Mouse (Mus musculus) neural tube, embryonic 15.5 days (tissue): ENCODE results near the gene Siah1b. TPM values are rescaled to one million over a fixed set of nuclear protein-coding genes. Genes with fewer than 3 reads are reported as not detected.

ENCODE experiments used
- ATAC-seq: fragments of 200-750 bp; cut with Nextera tagmentation; 2 replicates; pipeline ENCODE4 v1.8.0; 2017; ENCODE audit warnings: mild to moderate bottlenecking, moderate TSS enrichment, moderate library complexity; ENCODE audit not compliant: low FRiP score
- H3K27ac ChIP-seq: fragments of 300-500 bp; sonication (generic); replicated peaks from 2 replicates; pipeline ENCODE4 v1.5.1; 2015; ENCODE audit warnings: mild to moderate bottlenecking, inconsistent platforms
- H3K27me3 ChIP-seq: fragments of 300-500 bp; sonication (generic); replicated peaks from 2 replicates; pipeline ENCODE4 v1.6.1; 2015; ENCODE audit warnings: inconsistent platforms
- H3K36me3 ChIP-seq: fragments of 300-500 bp; sonication (generic); 2 replicates; pipeline ENCODE4 v1.6.1; 2015; ENCODE audit warnings: inconsistent platforms
- H3K4me1 ChIP-seq: fragments of 300-500 bp; sonication (generic); 2 replicates; pipeline ENCODE4 v1.6.1; 2015; ENCODE audit warnings: inconsistent platforms
- H3K4me2 ChIP-seq: fragments of 300-500 bp; sonication (generic); 2 replicates; pipeline ENCODE4 v1.6.1; 2015; ENCODE audit warnings: inconsistent platforms, mild to moderate bottlenecking, moderate library complexity
- H3K4me3 ChIP-seq: fragments of 300-500 bp; sonication (generic); replicated peaks from 2 replicates; pipeline ENCODE4 v1.5.1; 2015; ENCODE audit warnings: mild to moderate bottlenecking, inconsistent platforms
- H3K9ac ChIP-seq: fragments of 300-500 bp; sonication (generic); replicated peaks from 2 replicates; pipeline ENCODE4 v1.6.1; 2015; ENCODE audit warnings: mild to moderate bottlenecking, inconsistent platforms
- H3K9me3 ChIP-seq: fragments of 300-500 bp; sonication (generic); replicated peaks from 2 replicates; pipeline ENCODE4 v1.6.1; 2016; ENCODE audit warnings: inconsistent platforms
- WGBS: fragments of 180-500 bp; shearing (Covaris S2); methylation state at CpG from one replicate; pipeline ENCODE4 v1.1.7; 2015; ENCODE audit warnings: mixed read lengths; 5-methylcytosine and 5-hydroxymethylcytosine counted together
- polyA plus RNA-seq: library from polyadenylated mRNA; unstranded; fragments of >200 nt; fragmentation: Nextera tagmentation; extraction: Ambion mirVana; gene quantifications from 2 replicates; pipeline ENCODE4 v1.2.1, GENCODE M21; 2015

The Siah1b gene
- 16.9 and 18.1 TPM in 2 replicates for polyA plus RNA-seq

DNA sequence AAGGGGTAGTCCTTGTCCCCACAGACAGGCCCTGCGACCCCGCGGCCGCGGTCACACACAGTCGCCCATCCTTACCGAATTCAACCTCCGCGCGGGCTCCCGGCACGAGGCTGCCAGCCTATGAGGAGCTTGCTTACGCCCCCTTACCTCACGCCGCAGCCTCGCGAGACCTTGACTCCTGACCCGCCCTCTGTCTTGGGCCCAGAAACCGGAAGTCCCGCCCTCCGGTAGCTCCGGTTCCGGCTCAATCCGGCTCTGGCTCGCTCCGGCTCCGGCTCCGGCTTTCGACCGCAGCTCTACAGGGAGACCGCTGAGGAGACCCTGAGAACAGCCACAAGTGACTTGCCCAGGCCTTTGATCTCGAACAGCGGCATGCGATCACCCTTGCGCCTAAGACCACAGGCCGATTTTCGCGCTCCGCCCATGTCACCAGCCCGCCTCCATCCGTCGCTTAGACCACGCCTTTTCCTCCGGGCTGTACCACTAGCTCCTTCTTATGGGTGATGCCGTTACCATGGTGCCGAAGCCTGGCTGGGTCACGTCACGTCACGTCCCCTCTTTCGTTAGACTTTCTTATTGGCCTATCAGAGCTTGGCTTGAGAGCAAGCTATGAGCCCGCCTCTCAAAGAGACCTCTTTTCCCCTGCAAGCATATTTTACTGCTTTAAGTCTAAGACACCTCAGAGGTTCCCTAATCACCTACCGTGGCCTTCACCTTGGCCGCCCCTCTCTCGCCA, at the start of gene Siah1b:
Gene Siah1b (minus strand): TSS at position 454 of the 736 bp plus-strand sequence.
- ATAC-seq, result peak; percentile 100
- H3K36me3 ChIP-seq, result no peaks in the 10 kb centered on the region
- no peaks in the 10 kb centered on the region for H3K9me3 ChIP-seq
- H3K4me1 ChIP-seq, result peaks cover 6% of the 10 kb centered on the region
- peak within 1 kb of the TSS; percentile 81 for H3K4me2 ChIP-seq
- WGBS, result 32% methylated on average over 54 of the region's 54 CpGs
- peak within 1 kb of the TSS; percentile 55 for H3K4me3 ChIP-seq
- H3K27me3 ChIP-seq, result 0 out of 2 replicates have a peak, but pooled peaks cover 4% of the 10 kb centered on the region
- peak within 1 kb of the TSS; percentile 92 for H3K27ac ChIP-seq
- H3K9ac ChIP-seq, result peak within 1 kb of the TSS; percentile 58

DNA sequence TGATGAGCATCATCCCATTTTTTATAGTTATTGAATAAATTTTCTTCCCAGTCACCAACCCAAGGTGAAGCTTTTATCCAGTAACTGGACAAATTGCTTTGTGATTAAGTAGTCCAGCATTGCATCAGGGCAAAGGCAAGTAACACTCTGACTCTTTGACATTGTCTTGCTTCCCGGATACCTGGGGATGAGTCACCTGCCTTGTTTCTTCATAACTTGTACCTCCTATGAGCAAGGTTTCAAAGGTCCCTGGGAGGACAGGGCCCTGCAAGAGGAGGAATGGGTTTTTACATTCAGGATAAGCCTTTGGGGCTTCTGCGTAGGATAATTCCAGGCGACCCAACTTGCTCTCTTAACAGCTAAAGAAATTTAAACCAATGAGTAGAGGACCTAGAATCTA, 47.6 kb upstream of the Siah1b start:
- H3K27ac ChIP-seq, result no peak overlapping the region
- WGBS, result 92% methylated on average over 3 of the region's 3 CpGs

GRCm38 (mm10) chrX:164113744-164114143, 37.5 kb upstream of the Siah1b start:
- no peak overlapping the region for H3K9ac ChIP-seq
- 90% methylated on average over 6 of the region's 6 CpGs for WGBS

More for the DNA sequence above, 47.6 kb upstream of the Siah1b start:
- Histone ChIP-seq H3K9ac (no peak overlapping the region), H3K27me3 (no peaks in the 10 kb centered on the region; the same call in 1 of the 2 replicates), H3K4me3 (no peak overlapping the region), H3K36me3 (no peaks in the 10 kb centered on the region), H3K4me1 (no peaks in the 10 kb centered on the region), H3K9me3 (no peaks in the 10 kb centered on the region), H3K4me2 (no peak overlapping the region)
- ATAC-seq, result no peak

DNA sequence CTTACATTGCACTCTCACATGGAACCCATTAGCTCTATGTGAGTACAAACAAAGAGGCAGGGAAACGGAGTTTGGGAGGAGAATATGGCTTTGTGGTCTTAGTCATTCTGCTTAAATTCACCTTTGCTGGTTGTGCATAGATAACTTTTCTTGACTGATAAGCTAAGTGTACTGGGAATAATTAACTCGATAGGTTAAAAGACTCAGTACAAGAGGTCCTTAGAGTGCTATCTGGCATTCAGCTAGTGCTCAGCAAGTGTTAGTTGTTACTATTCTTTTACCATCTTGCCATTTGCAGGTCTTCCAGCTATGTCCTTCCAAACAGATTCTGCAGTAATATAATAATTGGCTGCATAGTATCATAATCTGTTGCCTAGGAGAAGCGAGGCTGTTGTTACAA, 34.9 kb upstream of the Siah1b start:
- Histone ChIP-seq H3K27me3 (no peaks in the 10 kb centered on the region; the same call in none of the 2 replicates), H3K4me3 (no peak overlapping the region), H3K27ac (no peak overlapping the region), H3K9me3 (no peaks in the 10 kb centered on the region), H3K4me2 (no peak overlapping the region), H3K4me1 (no peaks in the 10 kb centered on the region), H3K36me3 (no peaks in the 10 kb centered on the region), H3K9ac (no peak overlapping the region)
- 81% methylated on average over 3 of the region's 3 CpGs for WGBS
- ATAC-seq, result no peak

More at GRCm38 (mm10) chrX:164113744-164114143, 37.5 kb upstream of the Siah1b start:
- Histone ChIP-seq H3K27me3 (no peaks in the 10 kb centered on the region; the same call in none of the 2 replicates), H3K4me1 (no peaks in the 10 kb centered on the region), H3K27ac (no peak overlapping the region), H3K4me2 (no peak overlapping the region), H3K9me3 (no peaks in the 10 kb centered on the region), H3K36me3 (no peaks in the 10 kb centered on the region), H3K4me3 (no peak overlapping the region)
- no peak for ATAC-seq

GRCm38 (mm10) chrX:164102656-164103055, 26.4 kb upstream of the Siah1b start:
- no peak overlapping the region for H3K4me2 ChIP-seq
- H3K27me3 ChIP-seq, result 0 out of 2 replicates have a peak, but pooled peaks cover 3% of the 10 kb centered on the region
- no peak overlapping the region for H3K9ac ChIP-seq
- no peak for ATAC-seq
- no peaks in the 10 kb centered on the region for H3K4me1 ChIP-seq
- H3K27ac ChIP-seq, result no peak overlapping the region
- H3K36me3 ChIP-seq, result no peaks in the 10 kb centered on the region
- H3K9me3 ChIP-seq, result no peaks in the 10 kb centered on the region
- H3K4me3 ChIP-seq, result no peak overlapping the region
- WGBS, result 64% methylated on average over 6 of the region's 6 CpGs

DNA sequence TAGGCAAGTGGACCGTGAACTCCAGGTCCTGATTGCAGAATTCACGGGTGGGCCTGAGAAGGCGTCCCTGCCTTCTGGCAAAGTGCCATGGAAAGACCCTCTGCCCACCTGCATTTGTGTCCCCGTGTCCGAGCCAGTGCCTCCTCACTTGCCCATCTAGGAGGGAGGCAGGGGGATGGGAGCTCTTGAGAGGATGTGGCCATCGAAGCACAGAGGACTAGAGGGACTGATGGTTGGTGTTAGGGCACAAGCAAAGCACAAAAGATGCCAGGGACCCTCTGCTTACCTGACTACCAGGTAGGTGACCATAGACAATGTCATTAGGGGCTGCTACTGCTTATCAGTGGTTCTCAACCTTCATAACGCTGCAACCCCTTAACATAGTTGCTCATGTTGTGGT, 25.9 kb upstream of the Siah1b start:
- Histone ChIP-seq H3K9ac (no peak overlapping the region), H3K9me3 (no peaks in the 10 kb centered on the region), H3K4me1 (no peaks in the 10 kb centered on the region), H3K4me2 (no peak overlapping the region), H3K27me3 (0 out of 2 replicates have a peak, but pooled peaks cover 3% of the 10 kb centered on the region), H3K36me3 (no peaks in the 10 kb centered on the region), H3K4me3 (no peak overlapping the region), H3K27ac (no peak overlapping the region)
- WGBS, result 88% methylated on average over 7 of the region's 7 CpGs
- no peak for ATAC-seq

GRCm38 (mm10) chrX:164101483-164101882, 25.2 kb upstream of the Siah1b start:
- H3K36me3 ChIP-seq, result no peaks in the 10 kb centered on the region
- no peak for ATAC-seq
- no peak overlapping the region for H3K4me3 ChIP-seq
- no peak overlapping the region for H3K4me2 ChIP-seq
- no peak overlapping the region for H3K9ac ChIP-seq
- H3K27me3 ChIP-seq, result 0 out of 2 replicates have a peak, but pooled peaks cover 3% of the 10 kb centered on the region
- H3K4me1 ChIP-seq, result no peaks in the 10 kb centered on the region
- H3K27ac ChIP-seq, result no peak overlapping the region
- no peaks in the 10 kb centered on the region for H3K9me3 ChIP-seq

DNA sequence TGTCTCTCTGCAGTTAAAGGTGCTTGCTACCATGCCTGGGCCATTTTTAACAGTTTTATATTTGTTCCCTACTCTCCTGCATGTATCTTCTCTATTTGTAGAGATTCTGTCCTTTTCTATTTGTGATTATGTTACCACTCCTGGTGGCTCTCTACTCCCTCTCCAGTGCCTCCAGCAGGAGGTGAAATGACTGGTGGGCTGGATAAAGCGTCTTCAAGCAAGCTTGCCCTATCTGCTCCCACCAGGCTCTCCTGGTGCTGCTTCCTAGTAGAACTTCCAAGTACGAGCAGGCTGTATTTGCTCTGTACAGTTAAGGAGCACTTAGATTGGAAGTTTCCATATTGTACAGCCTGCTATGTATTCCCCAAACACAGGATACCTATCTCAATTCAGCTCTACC, 19.5 kb upstream of the Siah1b start:
- H3K9ac ChIP-seq, result no peak overlapping the region
- no peak overlapping the region for H3K4me2 ChIP-seq
- H3K27me3 ChIP-seq, result peaks cover 7% of the 10 kb centered on the region
- H3K27ac ChIP-seq, result no peak overlapping the region
- H3K4me3 ChIP-seq, result no peak overlapping the region
- no peaks in the 10 kb centered on the region for H3K36me3 ChIP-seq
- WGBS, result 81% methylated on average over 2 of the region's 2 CpGs
- no peak for ATAC-seq
- no peaks in the 10 kb centered on the region for H3K4me1 ChIP-seq
- H3K9me3 ChIP-seq, result no peaks in the 10 kb centered on the region

DNA sequence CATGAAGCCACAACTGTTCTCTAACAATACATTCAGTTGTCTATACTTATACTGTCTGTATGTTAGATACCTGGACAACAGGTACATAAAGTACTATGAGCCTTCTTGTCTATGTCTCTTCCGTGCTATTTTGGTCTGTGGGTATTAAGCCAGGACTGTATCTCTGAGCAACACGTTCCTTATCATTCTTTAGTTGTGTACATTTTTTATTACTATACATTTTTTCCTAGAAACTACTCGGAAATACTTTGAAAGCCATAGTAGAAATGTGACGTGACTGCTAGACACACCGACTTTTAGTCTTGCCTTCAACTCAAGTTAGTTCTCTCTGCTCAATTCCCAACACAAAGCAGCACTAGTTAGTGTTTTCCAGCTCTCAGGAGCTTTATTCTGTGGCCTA, 17.1 kb upstream of the Siah1b start:
- Histone ChIP-seq H3K27ac (no peak overlapping the region), H3K27me3 (peaks cover 9% of the 10 kb centered on the region), H3K9ac (no peak overlapping the region), H3K4me3 (no peak overlapping the region), H3K9me3 (no peaks in the 10 kb centered on the region), H3K36me3 (no peaks in the 10 kb centered on the region), H3K4me1 (no peaks in the 10 kb centered on the region), H3K4me2 (no peak overlapping the region)
- ATAC-seq, result no peak
- 86% methylated on average over 5 of the region's 5 CpGs for WGBS

DNA sequence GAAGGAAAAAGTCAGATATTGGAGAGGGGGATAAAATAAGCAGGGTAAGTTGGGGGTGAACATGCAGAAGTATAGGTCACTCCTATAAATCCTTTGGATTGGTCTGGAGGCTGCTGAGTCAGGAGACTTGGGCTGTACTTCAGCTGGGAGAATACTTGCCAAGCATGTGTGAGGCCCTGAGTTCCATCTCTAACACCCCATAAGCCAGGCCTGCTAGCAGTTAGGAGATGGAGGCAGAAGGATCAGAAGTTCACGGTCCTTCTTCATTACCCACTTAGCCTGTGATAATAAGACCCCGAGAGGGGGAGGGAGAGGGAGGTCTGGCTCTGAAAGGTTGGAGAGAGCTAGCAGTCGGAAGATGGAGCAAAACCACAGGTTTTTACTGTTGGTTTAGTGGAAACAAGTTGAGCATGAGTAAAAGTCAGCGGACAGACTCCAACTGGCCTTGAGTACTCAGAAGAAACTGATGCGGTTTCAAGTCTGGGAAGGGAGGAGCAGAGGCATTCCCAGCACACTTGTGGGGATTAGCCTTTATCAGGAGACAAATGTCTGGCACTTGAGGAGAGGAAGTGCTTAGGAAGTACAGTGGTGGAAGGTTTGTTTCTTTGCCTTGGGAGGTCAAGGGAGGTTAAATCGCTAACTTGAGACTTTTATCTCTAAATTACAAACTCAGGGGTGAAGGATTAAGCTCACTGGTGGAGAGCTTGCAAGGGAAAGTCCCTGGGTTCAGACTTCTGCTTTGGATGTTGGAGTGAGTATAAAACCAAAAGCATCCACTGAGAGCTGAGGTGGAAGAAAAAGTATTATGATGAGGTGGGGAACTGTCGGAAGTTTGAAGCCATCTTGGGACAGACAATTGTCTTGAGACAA, 16.2 kb upstream of the Siah1b start:
- H3K4me1 ChIP-seq, result no peaks in the 10 kb centered on the region
- no peaks in the 10 kb centered on the region for H3K9me3 ChIP-seq

DNA sequence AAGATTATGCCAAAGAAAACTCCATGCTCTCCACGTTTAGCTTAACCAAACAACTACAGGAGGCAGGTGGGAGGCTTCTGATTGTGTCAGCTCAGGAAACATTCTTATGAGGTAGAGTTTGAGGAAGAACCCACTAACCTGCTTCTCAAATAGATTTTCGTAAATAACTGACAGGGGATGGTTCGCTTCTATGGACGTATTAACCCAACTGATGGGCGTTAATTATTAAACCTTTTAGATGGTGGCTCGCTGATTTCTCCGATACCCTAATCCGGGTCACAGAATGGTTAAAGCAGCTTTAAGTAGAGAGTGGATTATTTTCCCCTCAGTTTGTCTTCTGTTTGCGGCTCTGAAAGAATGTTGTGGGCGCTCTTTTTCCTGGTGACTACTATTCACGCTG, 13.6 kb upstream of the Siah1b start:
- Histone ChIP-seq H3K4me3 (no peak overlapping the region), H3K27ac (no peak overlapping the region), H3K9me3 (no peaks in the 10 kb centered on the region), H3K27me3 (peaks cover 12% of the 10 kb centered on the region), H3K9ac (no peak overlapping the region), H3K4me2 (no peak overlapping the region), H3K36me3 (no peaks in the 10 kb centered on the region), H3K4me1 (no peaks in the 10 kb centered on the region)
- no peak for ATAC-seq
- WGBS, result 80% methylated on average over 11 of the region's 11 CpGs

More for the DNA sequence above, 16.2 kb upstream of the Siah1b start:
- 76% methylated on average over 7 of the region's 7 CpGs for WGBS
- Histone ChIP-seq H3K9ac (no peak overlapping the region), H3K27me3 (peaks cover 9% of the 10 kb centered on the region), H3K4me2 (no peak overlapping the region), H3K27ac (no peak overlapping the region), H3K4me3 (no peak overlapping the region), H3K36me3 (no peaks in the 10 kb centered on the region)
- no peak for ATAC-seq
